Mouse (Mus musculus): Measurements from ENCODE around the gene Ttc34. TPM values are rescaled to one million over a fixed set of nuclear protein-coding genes. Genes with fewer than 3 reads are reported as not detected.

Ttc34 gene
- polyA plus RNA-seq, 1 experiment from 2014 or later: not detected

Other genes starting within 250 kb of the Ttc34 start
- 2.4 and 2.7 TPM in 2 replicates for gene Prdm16, start 200.6 kb upstream of the Ttc34 start, polyA plus RNA-seq (2016; fragmentation: Nextera tagmentation; extraction: Ambion mirVana)
- not detected in 2 replicates for gene Actrt2, start 169.6 kb upstream of the Ttc34 start, polyA plus RNA-seq (2016; fragmentation: Nextera tagmentation; extraction: Ambion mirVana)
- 1.7 and 2.5 TPM in 2 replicates for gene Mmel1, start 32.1 kb downstream of the Ttc34 start, polyA plus RNA-seq (2016; fragmentation: Nextera tagmentation; extraction: Ambion mirVana)
- gene Fam213b, start 61.7 kb downstream of the Ttc34 start, polyA plus RNA-seq (2016; fragmentation: Nextera tagmentation; extraction: Ambion mirVana): 10.2 and 11.3 TPM in 2 replicates
- gene Tnfrsf14, start 91.1 kb downstream of the Ttc34 start, polyA plus RNA-seq (2016; fragmentation: Nextera tagmentation; extraction: Ambion mirVana): 62.9 and 65.0 TPM in 2 replicates
- 0.12 TPM in 1 of 2 replicates, not detected in the other for gene Hes5, start 123.5 kb downstream of the Ttc34 start, polyA plus RNA-seq (2016; fragmentation: Nextera tagmentation; extraction: Ambion mirVana)
- gene Pank4, start 126.7 kb downstream of the Ttc34 start, polyA plus RNA-seq (2016; fragmentation: Nextera tagmentation; extraction: Ambion mirVana): 33.4 and 34.0 TPM in 2 replicates
- gene Plch2, start 219.3 kb downstream of the Ttc34 start, polyA plus RNA-seq (2016; fragmentation: Nextera tagmentation; extraction: Ambion mirVana): 0.24 TPM in 1 of 2 replicates, not detected in the other
- 10.3 TPM in 2 replicates for gene Pex10, start 229.6 kb downstream of the Ttc34 start, polyA plus RNA-seq (2016; fragmentation: Nextera tagmentation; extraction: Ambion mirVana)
- 107 and 109 TPM in 2 replicates for gene Rer1, start 248.9 kb downstream of the Ttc34 start, polyA plus RNA-seq (2016; fragmentation: Nextera tagmentation; extraction: Ambion mirVana)
- gene Morn1, start 249.1 kb downstream of the Ttc34 start, polyA plus RNA-seq (2016; fragmentation: Nextera tagmentation; extraction: Ambion mirVana): 2.0 and 2.1 TPM in 2 replicates